Mouse (Mus musculus): ENCODE results near the gene Ccdc107. TPM values are rescaled to one million over a fixed set of nuclear protein-coding genes. Genes with fewer than 3 reads are reported as not detected.

The Ccdc107 gene
- polyA plus RNA-seq, 1 experiment = 111 TPM

GRCm38 (mm10) chr4:43499407-43500333, 7.0 kb downstream of the Ccdc107 start, which contains the start of gene Arhgef39:
Gene Arhgef39 (minus strand): TSS chr4:43499695.
- peak within 1 kb of the TSS; percentile 90 for H3K4me2 ChIP-seq (ENCODE audit: low read depth)
- no peak within 1 kb of the TSS for H3ac ChIP-seq (ENCODE audit: control insufficient read depth, insufficient read length)
- H3K79me2 ChIP-seq (ENCODE audit: control insufficient read depth, insufficient read depth) = no peaks in the 10 kb centered on the region
- no peak for TF ChIP-seq CEBPB (IDR thresholded peaks at IDR 0.05; ENCODE audit: insufficient read depth, poor library complexity, severe bottlenecking)
- TF ChIP-seq E2F4 (IDR thresholded peaks at IDR 0.05; ENCODE audit: insufficient read depth) = peak; percentile 88
- peak; percentile 89 for TF ChIP-seq POLR2AphosphoS2 (IDR thresholded peaks at IDR 0.05; ENCODE audit: insufficient read length, low read depth)
- no peak for TF ChIP-seq MYOD1 (IDR thresholded peaks at IDR 0.05; ENCODE audit: control insufficient read depth in 1 of 3, insufficient read length in 2 of 3, low read depth in 2 of 3)
- TF ChIP-seq USF1 (IDR thresholded peaks at IDR 0.05; ENCODE audit: low read depth) = no peak
- no peak for TF ChIP-seq MYOG (IDR thresholded peaks at IDR 0.05; ENCODE audit: control insufficient read depth in 1 of 3, insufficient read depth in 1 of 3, insufficient read length in 2 of 3, low read depth in 2 of 3)
- peak; percentile 86 for TF ChIP-seq POLR2A (IDR thresholded peaks at IDR 0.05; ENCODE audit: insufficient read length, low read depth)
- peak within 1 kb of the TSS; percentile 39 for H3K4me3 ChIP-seq
- no peaks in the 10 kb centered on the region for H3K27me3 ChIP-seq (ENCODE audit: control insufficient read depth, insufficient read depth, insufficient read length)
- H3K36me3 ChIP-seq (ENCODE audit: control insufficient read depth, insufficient read depth) = peaks cover 4% of the 10 kb centered on the region

- no peak overlapping the region for H3K4me3 ChIP-seq
- no peaks in the 10 kb centered on the region for H3K36me3 ChIP-seq (ENCODE audit: control insufficient read depth, insufficient read depth)
- TF ChIP-seq USF1 (IDR thresholded peaks at IDR 0.05; ENCODE audit: low read depth) (no peak), REST (IDR thresholded peaks at IDR 0.05; ENCODE audit: insufficient read depth, insufficient read length) (no peak), MAX (IDR thresholded peaks at IDR 0.05; ENCODE audit: low read depth) (no peak), TCF3 (IDR thresholded peaks at IDR 0.05; ENCODE audit: insufficient read length, low read depth) (no peak), MYOG (IDR thresholded peaks at IDR 0.05; ENCODE audit: control insufficient read depth in 1 of 3, insufficient read depth in 1 of 3, insufficient read length in 2 of 3, low read depth in 2 of 3) (no peak)
- no peak overlapping the region for H3K4me2 ChIP-seq (ENCODE audit: low read depth)
- H3K27me3 ChIP-seq (ENCODE audit: control insufficient read depth, insufficient read depth, insufficient read length) = no peaks in the 10 kb centered on the region
- no peak overlapping the region for H3ac ChIP-seq (ENCODE audit: control insufficient read depth, insufficient read length)
- H3K79me2 ChIP-seq (ENCODE audit: control insufficient read depth, insufficient read depth) = no peaks in the 10 kb centered on the region
These were observed 10.3 kb downstream of the Ccdc107 start for GRCm38 (mm10) chr4:43503041-43503440.

GRCm38 (mm10) chr4:43503506-43503905, 10.8 kb downstream of the Ccdc107 start:
- no peak overlapping the region for H3K4me3 ChIP-seq
- no peaks in the 10 kb centered on the region for H3K79me2 ChIP-seq (ENCODE audit: control insufficient read depth, insufficient read depth)
- no peaks in the 10 kb centered on the region for H3K36me3 ChIP-seq (ENCODE audit: control insufficient read depth, insufficient read depth)
- H3K27me3 ChIP-seq (ENCODE audit: control insufficient read depth, insufficient read depth, insufficient read length) = no peaks in the 10 kb centered on the region
- H3ac ChIP-seq (ENCODE audit: control insufficient read depth, insufficient read length) = no peak overlapping the region
- no peak overlapping the region for H3K4me2 ChIP-seq (ENCODE audit: low read depth)
- no peak for TF ChIP-seq TCF3 (IDR thresholded peaks at IDR 0.05; ENCODE audit: insufficient read length, low read depth)
- no peak for TF ChIP-seq MAX (IDR thresholded peaks at IDR 0.05; ENCODE audit: low read depth)
- no peak for TF ChIP-seq POLR2A (IDR thresholded peaks at IDR 0.05; ENCODE audit: insufficient read length, low read depth)
- no peak for TF ChIP-seq E2F4 (IDR thresholded peaks at IDR 0.05; ENCODE audit: insufficient read depth)
- no peak for TF ChIP-seq SRF (IDR thresholded peaks at IDR 0.05; ENCODE audit: control insufficient read depth, insufficient read length, low read depth)
- no peak for TF ChIP-seq POLR2AphosphoS2 (IDR thresholded peaks at IDR 0.05; ENCODE audit: insufficient read length, low read depth)
- no peak for TF ChIP-seq REST (IDR thresholded peaks at IDR 0.05; ENCODE audit: insufficient read depth, insufficient read length)
- no peak for TF ChIP-seq MYOD1 (IDR thresholded peaks at IDR 0.05; ENCODE audit: control insufficient read depth in 1 of 3, insufficient read length in 2 of 3, low read depth in 2 of 3)

GRCm38 (mm10) chr4:43504269-43504668, 11.6 kb downstream of the Ccdc107 start:
- no peak for TF ChIP-seq POLR2A (IDR thresholded peaks at IDR 0.05; ENCODE audit: insufficient read length, low read depth)
- no peak for TF ChIP-seq POLR2AphosphoS2 (IDR thresholded peaks at IDR 0.05; ENCODE audit: insufficient read length, low read depth)
- no peak for TF ChIP-seq TCF3 (IDR thresholded peaks at IDR 0.05; ENCODE audit: insufficient read length, low read depth)
- TF ChIP-seq E2F4 (IDR thresholded peaks at IDR 0.05; ENCODE audit: insufficient read depth) = no peak
- no peak for TF ChIP-seq CEBPB (IDR thresholded peaks at IDR 0.05; ENCODE audit: insufficient read depth, poor library complexity, severe bottlenecking)
- TF ChIP-seq REST (IDR thresholded peaks at IDR 0.05; ENCODE audit: insufficient read depth, insufficient read length) = no peak
- H3K4me3 ChIP-seq = no peak overlapping the region
- no peaks in the 10 kb centered on the region for H3K36me3 ChIP-seq (ENCODE audit: control insufficient read depth, insufficient read depth)
- H3K79me2 ChIP-seq (ENCODE audit: control insufficient read depth, insufficient read depth) = no peaks in the 10 kb centered on the region
- H3K27me3 ChIP-seq (ENCODE audit: control insufficient read depth, insufficient read depth, insufficient read length) = no peaks in the 10 kb centered on the region
- H3K4me2 ChIP-seq (ENCODE audit: low read depth) = no peak overlapping the region
- no peak overlapping the region for H3ac ChIP-seq (ENCODE audit: control insufficient read depth, insufficient read length)

- Histone ChIP-seq H3K27me3 (ENCODE audit: control insufficient read depth, insufficient read depth, insufficient read length) (no peaks in the 10 kb centered on the region), H3K79me2 (ENCODE audit: control insufficient read depth, insufficient read depth) (no peaks in the 10 kb centered on the region), H3K36me3 (ENCODE audit: control insufficient read depth, insufficient read depth) (no peaks in the 10 kb centered on the region), H3ac (ENCODE audit: control insufficient read depth, insufficient read length) (no peak overlapping the region), H3K4me3 (no peak overlapping the region), H3K4me2 (ENCODE audit: low read depth) (no peak overlapping the region)
- TF ChIP-seq USF1 (IDR thresholded peaks at IDR 0.05; ENCODE audit: low read depth) (no peak), CEBPB (IDR thresholded peaks at IDR 0.05; ENCODE audit: insufficient read depth, poor library complexity, severe bottlenecking) (no peak), TCF12 (IDR thresholded peaks at IDR 0.05; ENCODE audit: insufficient read depth, poor library complexity, severe bottlenecking) (no peak), POLR2AphosphoS2 (IDR thresholded peaks at IDR 0.05; ENCODE audit: insufficient read length, low read depth) (no peak), MYOD1 (IDR thresholded peaks at IDR 0.05; ENCODE audit: control insufficient read depth in 1 of 3, insufficient read length in 2 of 3, low read depth in 2 of 3) (no peak), TCF3 (IDR thresholded peaks at IDR 0.05; ENCODE audit: insufficient read length, low read depth) (no peak)
These were observed 13.4 kb downstream of the Ccdc107 start for GRCm38 (mm10) chr4:43506074-43506473.

Measured in myocyte (in vitro differentiated cells).